In genomic region chr12:55626711-55627110, GRCm38 (mm10) we compare ENCODE assay signal across 10 mouse cellular contexts. TPM values are rescaled to one million over a fixed set of nuclear protein-coding genes. Genes with fewer than 3 reads are reported as not detected.
DNase-seq lines count a peak whose midpoint lies in the region; ATAC-seq and TF ChIP-seq lines count a peak whose summit lies in the region.
"Had no signal": no experiment of that assay in that cellular context is flagged by ENCODE, and none has a peak within 500 bp of the region (broad histone marks: within the 10 kb centered on the region; RNA-seq: fewer than 3 reads in every experiment).

No protein-coding gene starts in this region.

- no peak for TF ChIP-seq POLR2A in kidney, adult 2 months (IDR thresholded peaks at IDR 0.05; ENCODE audit: low read depth, low read length)

- no peak overlapping the region for H3K9ac ChIP-seq in kidney, embryonic 14.5 days (ENCODE audit: low read depth, low read length)
- no peak overlapping the region for H3K9ac ChIP-seq in liver, embryonic 14.5 days (replicated peaks)
- H3K9ac ChIP-seq: limb, embryonic 12.5 days had no signal

- H3K27ac ChIP-seq in kidney, adult 2 months (ENCODE audit: insufficient read depth, low read depth, low read length): no peak overlapping the region
- H3K27ac ChIP-seq in kidney, embryonic 14.5 days (ENCODE audit: low read depth, low read length): no peak overlapping the region
- H3K27ac ChIP-seq in liver, embryonic 14.5 days: no peak overlapping the region
- H3K27ac ChIP-seq in heart, embryonic 10.5 days: no peak overlapping the region
- H3K27ac ChIP-seq: limb, embryonic 12.5 days had no signal

- DNase-seq in kidney, adult 2 months: no peak
- DNase-seq in 3T3-L1 (ENCODE audit: low read depth, low spot score): peak; percentile 4
- DNase-seq in liver, embryonic 14.5 days (ENCODE audit: low read depth in 3 of 3, low spot score in 3 of 3): no peak
- no peak for DNase-seq in urinary bladder, adult 2 months (ENCODE audit: low spot score)
- DNase-seq in heart, embryonic 10.5 days (ENCODE audit: low spot score): no peak

- H3K4me2 ChIP-seq in kidney, embryonic 14.5 days (replicated peaks; ENCODE audit: low read depth, low read length): no peak overlapping the region
- H3K4me2 ChIP-seq in liver, embryonic 14.5 days (ENCODE audit: low read depth): no peak overlapping the region
- H3K4me2 ChIP-seq: limb, embryonic 12.5 days had no signal

- TF ChIP-seq EP300 in liver, embryonic 14.5 days (IDR thresholded peaks at IDR 0.05; ENCODE audit: low read depth): no peak

- 65% methylated on average over 4 of the region's 4 CpGs for WGBS in kidney, adult 2 months
- WGBS in kidney, embryonic 14.5 days: 46% methylated on average over 4 of the region's 4 CpGs
- WGBS in liver, embryonic 14.5 days (ENCODE audit: insufficient replicate concordance): 56% methylated on average over 4 of the region's 4 CpGs
- WGBS in heart, embryonic 10.5 days: 23% methylated on average over 4 of the region's 4 CpGs

- no peaks in the 10 kb centered on the region for H3K9me3 ChIP-seq in kidney, embryonic 14.5 days (ENCODE audit: control insufficient read depth, low read length)
- no peaks in the 10 kb centered on the region for H3K9me3 ChIP-seq in E14TG2a.4 (ENCODE audit: low read length)
- H3K9me3 ChIP-seq in liver, embryonic 14.5 days (ENCODE audit: control insufficient read depth, low read length): no peaks in the 10 kb centered on the region
- H3K9me3 ChIP-seq in heart, embryonic 10.5 days: no peaks in the 10 kb centered on the region
- H3K9me3 ChIP-seq: limb, embryonic 12.5 days had no signal

- peak; percentile 40 for TF ChIP-seq CTCF in kidney, adult 2 months (conservative IDR thresholded peaks at IDR 0.05; ENCODE audit: insufficient read depth, insufficient read length, low read depth, low read length)
- TF ChIP-seq CTCF in E14TG2a.4 (conservative IDR thresholded peaks at IDR 0.05; ENCODE audit: low read length): peak; percentile 55
- peak; percentile 72 for TF ChIP-seq CTCF in liver, embryonic 14.5 days (IDR thresholded peaks at IDR 0.05; ENCODE audit: low read depth)

- H3K4me1 ChIP-seq in kidney, adult 2 months (ENCODE audit: control insufficient read depth, insufficient read depth, low read length): no peaks in the 10 kb centered on the region
- H3K4me1 ChIP-seq in kidney, embryonic 14.5 days (ENCODE audit: control insufficient read depth, insufficient read depth, low read length): no peaks in the 10 kb centered on the region
- H3K4me1 ChIP-seq in E14TG2a.4 (replicated peaks; ENCODE audit: low read depth, low read length): peaks cover 10% of the 10 kb centered on the region
- H3K4me1 ChIP-seq in liver, embryonic 14.5 days (replicated peaks; ENCODE audit: control insufficient read depth in 2 of 2, insufficient read depth in 2 of 2, low read length in 1 of 2): peaks cover 0 to 15% of the 10 kb centered on the region in 2 experiments; a peak in 3 of 4 replicates
- no peaks in the 10 kb centered on the region for H3K4me1 ChIP-seq in heart, embryonic 10.5 days
- H3K4me1 ChIP-seq: limb, embryonic 12.5 days had no signal

- ATAC-seq in kidney, embryonic 14.5 days (ENCODE audit: low FRiP score, low TSS enrichment): no peak
- ATAC-seq in liver, embryonic 14.5 days (ENCODE audit: insufficient read depth): no peak
- no peak for ATAC-seq in granulocyte monocyte progenitor cell, adult 5-6 weeks (replicated peaks; ENCODE audit: poor library complexity, severe bottlenecking)

- H3K36me3 ChIP-seq in kidney, adult 2 months (ENCODE audit: control insufficient read depth, insufficient read depth, low read length): no peaks in the 10 kb centered on the region
- H3K36me3 ChIP-seq in kidney, embryonic 14.5 days (ENCODE audit: control insufficient read depth, insufficient read depth, low read length): no peaks in the 10 kb centered on the region
- H3K36me3 ChIP-seq in E14TG2a.4 (ENCODE audit: insufficient read depth, low read length): no peaks in the 10 kb centered on the region
- no peaks in the 10 kb centered on the region for H3K36me3 ChIP-seq in liver, embryonic 14.5 days (replicated peaks; ENCODE audit: control insufficient read depth, insufficient read depth, low read depth)
- H3K36me3 ChIP-seq in heart, embryonic 10.5 days: no peaks in the 10 kb centered on the region
- H3K36me3 ChIP-seq: limb, embryonic 12.5 days had no signal

- H3K27me3 ChIP-seq in kidney, adult 2 months (replicated peaks; ENCODE audit: control insufficient read depth, insufficient read depth, low read length): no peaks in the 10 kb centered on the region
- H3K27me3 ChIP-seq in kidney, embryonic 14.5 days (ENCODE audit: control insufficient read depth, insufficient read depth, low read length): no peaks in the 10 kb centered on the region
- H3K27me3 ChIP-seq in E14TG2a.4 (ENCODE audit: insufficient read depth, low read length): no peaks in the 10 kb centered on the region
- no peaks in the 10 kb centered on the region for H3K27me3 ChIP-seq in liver, embryonic 14.5 days (ENCODE audit: control insufficient read depth, insufficient read depth, low read length)
- H3K27me3 ChIP-seq in heart, embryonic 10.5 days (ENCODE audit: insufficient read depth, poor library complexity, severe bottlenecking): no peaks in the 10 kb centered on the region
- H3K27me3 ChIP-seq: limb, embryonic 12.5 days had no signal

- H3K4me3 ChIP-seq in kidney, adult 2 months (ENCODE audit: insufficient read depth, low read depth, low read length): no peak overlapping the region
- no peak overlapping the region for H3K4me3 ChIP-seq in kidney, embryonic 14.5 days (ENCODE audit: low read length)
- H3K4me3 ChIP-seq in E14TG2a.4 (replicated peaks; ENCODE audit: low read length): no peak overlapping the region
- no peak overlapping the region for H3K4me3 ChIP-seq in liver, embryonic 14.5 days (ENCODE audit: insufficient read depth in 1 of 2, low read depth in 2 of 2, low read length in 2 of 2)
- no peak overlapping the region for H3K4me3 ChIP-seq in heart, embryonic 10.5 days
- H3K4me3 ChIP-seq: limb, embryonic 12.5 days had no signal

RNA-seq across cellular contexts. Expression of gene Insm2, which starts 27.5 kb away (rescaled TPM):
- 0.09 TPM in 1 of 2 replicates, not detected in the other for polyA plus RNA-seq in kidney, adult 2 months (2012; rRNA removed)
- 0.08 and 0.09 TPM in 2 replicates for polyA plus RNA-seq in kidney, embryonic 14.5 days (2014; fragmentation: Nextera tagmentation; extraction: Ambion mirVana)
- polyA plus RNA-seq in liver, embryonic 14.5 days (2012; rRNA removed): not detected in 2 replicates
- polyA plus RNA-seq in liver, embryonic 14.5 days (2014; fragmentation: Nextera tagmentation; extraction: Ambion mirVana): not detected in 2 replicates
- polyA plus RNA-seq in urinary bladder, adult 2 months (2012; rRNA removed): not detected in 2 replicates
- polyA plus RNA-seq in heart, embryonic 10.5 days (2016; fragmentation: Nextera tagmentation; extraction: Ambion mirVana): 0.06 TPM in 1 of 2 replicates, not detected in the other
- not detected in 2 replicates for total RNA-seq in granulocyte monocyte progenitor cell, adult 5-6 weeks (2014; fragmentation: Nextera tagmentation)
- not detected in 2 replicates for total RNA-seq in granulocyte monocyte progenitor cell, adult 5-6 weeks (2017)
- total RNA-seq: gastrocnemius, postnatal 4 days had no signal
- polyA plus RNA-seq: limb, embryonic 12.5 days had no signal
